Mouse (Mus musculus) megakaryocyte-erythroid progenitor cell, adult 5 weeks (primary cell): ENCODE results near the gene Mrpl30. TPM values are rescaled to one million over a fixed set of nuclear protein-coding genes. Genes with fewer than 3 reads are reported as not detected.

Experiments used
- polyA plus RNA-seq: library from polyadenylated mRNA; stranded (reverse); fragments of >175 nt; gene quantifications from 2 replicates; pipeline ENCODE4 v1.2.3, GENCODE M21; 2012

Mrpl30 gene
- 29.5 and 31.9 TPM in 2 replicates for polyA plus RNA-seq

DNA sequence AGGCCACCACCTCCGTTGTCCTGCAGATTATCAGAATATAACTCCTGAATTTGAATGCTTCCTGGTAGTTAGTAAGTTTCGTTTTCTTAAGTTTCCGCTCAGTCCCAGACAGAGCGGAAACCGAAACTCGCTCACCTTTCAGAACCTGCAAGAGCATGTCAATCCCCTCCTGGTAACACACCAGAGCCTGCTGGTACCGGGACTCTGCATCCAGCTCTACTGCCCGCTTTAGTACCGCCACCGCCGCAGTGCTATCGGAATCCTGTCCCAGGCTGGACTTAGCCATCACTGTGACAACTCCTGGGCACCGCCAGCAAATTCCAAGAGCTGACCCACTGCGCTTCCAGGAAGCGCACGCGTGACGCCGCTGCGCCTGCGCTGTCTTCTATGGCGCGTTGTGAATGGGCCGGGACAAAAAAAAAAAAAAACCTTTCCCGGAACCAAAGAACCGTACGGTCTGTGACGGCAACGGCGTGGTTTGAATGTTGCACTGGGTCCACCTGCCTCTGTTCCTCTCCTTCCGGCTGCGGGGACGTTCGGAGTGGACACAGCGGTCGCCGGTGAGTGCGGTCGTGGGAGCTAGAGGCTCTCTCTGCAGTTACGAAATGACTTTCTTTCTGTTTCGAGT, at the start of gene Mrpl30, which contains the start of gene Mitd1:
TSS of gene Mrpl30 (plus strand) at position 453 of the 628 bp plus-strand sequence.
TSS of gene Mitd1 (minus strand) at position 387 of the 628 bp plus-strand sequence.

DNA sequence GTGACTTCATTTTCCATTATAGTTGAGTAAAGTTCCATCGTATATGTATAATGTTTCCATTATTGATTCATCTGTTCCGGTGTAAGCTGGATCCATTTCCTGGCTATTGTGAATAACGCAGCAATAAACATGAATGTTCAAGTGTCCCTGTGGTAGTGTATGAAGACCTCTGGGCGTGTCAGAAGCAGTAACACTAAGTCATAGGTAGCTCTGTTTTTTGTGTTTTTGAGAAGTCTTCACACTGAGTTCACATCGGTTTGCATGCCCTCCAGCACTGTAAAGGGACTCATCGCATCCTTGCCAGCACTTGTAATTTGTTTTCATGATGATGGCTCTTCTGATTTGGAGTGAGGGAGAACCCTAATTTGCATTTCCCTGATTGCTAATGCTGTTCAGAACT, 24.0 kb upstream of the Mrpl30 start, which contains the start of gene Tsga10:
TSS of gene Tsga10 (minus strand) at position 144 of the 400 bp plus-strand sequence.

DNA sequence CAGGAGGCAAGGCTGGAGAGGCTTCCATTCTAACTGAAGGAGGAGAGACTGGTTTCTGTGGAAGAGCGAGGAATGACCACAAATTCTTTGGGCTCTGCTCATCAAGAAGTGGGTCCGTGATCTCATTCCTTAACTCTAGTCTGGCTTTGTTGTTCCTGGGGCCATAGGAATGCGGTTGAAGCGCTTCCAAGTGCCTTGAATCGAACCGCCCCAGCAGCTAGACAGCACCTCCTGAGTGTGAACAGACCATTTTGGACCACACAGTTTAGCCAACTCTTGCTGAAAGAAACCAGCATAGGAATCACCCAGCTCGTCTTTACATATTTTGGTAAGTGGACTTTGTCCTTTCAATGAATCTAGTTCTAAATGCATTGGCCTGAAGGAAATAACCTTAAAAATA, 18.6 kb upstream of the Mrpl30 start, which contains the start of gene Lipt1:
TSS of gene Lipt1 (plus strand) at position 35 of the 400 bp plus-strand sequence.

DNA sequence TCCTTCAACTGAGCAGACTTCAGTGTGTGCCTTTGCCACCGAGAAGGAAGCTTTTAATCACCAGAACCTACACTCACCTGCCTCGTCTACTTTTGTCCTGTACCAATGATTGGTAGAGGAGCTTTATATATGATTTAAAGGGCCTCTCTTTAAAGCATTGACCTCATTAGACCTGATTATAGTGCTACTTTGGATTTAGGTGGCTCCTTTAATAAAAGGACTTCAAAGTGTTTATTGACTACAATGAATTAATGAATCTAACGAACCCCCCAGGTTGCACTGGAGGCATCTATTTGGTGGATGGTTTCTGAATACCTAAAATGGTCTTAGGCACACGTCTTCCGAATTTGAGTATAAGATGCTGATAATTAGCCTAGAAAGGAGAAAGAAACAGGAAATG, 26.1 kb downstream of the Mrpl30 start, which contains the start of gene Lyg2:
TSS of gene Lyg2 (minus strand) at position 101 of the 400 bp plus-strand sequence.

Other genes starting within 250 kb of the Mrpl30 start
- gene 2010300C02Rik, start 170.4 kb upstream of the Mrpl30 start, polyA plus RNA-seq = 0.74 and 0.94 TPM in 2 replicates
- gene Tsga10, start 24.0 kb upstream of the Mrpl30 start, polyA plus RNA-seq = 0.39 and 0.44 TPM in 2 replicates
- 0.32 and 0.48 TPM in 2 replicates for gene Lipt1, start 18.7 kb upstream of the Mrpl30 start, polyA plus RNA-seq
- gene Mitd1, start 66 bp upstream of the Mrpl30 start, polyA plus RNA-seq = 2.8 and 3.5 TPM in 2 replicates
- not detected in 2 replicates for gene Lyg2, start 26.0 kb downstream of the Mrpl30 start, polyA plus RNA-seq
- gene Lyg1, start 67.3 kb downstream of the Mrpl30 start, polyA plus RNA-seq = not detected in 2 replicates
- 2.7 and 2.9 TPM in 2 replicates for gene Txndc9, start 107.4 kb downstream of the Mrpl30 start, polyA plus RNA-seq
- gene Eif5b, start 107.5 kb downstream of the Mrpl30 start, polyA plus RNA-seq = 24.6 and 41.3 TPM in 2 replicates
- gene Rev1, start 239.3 kb downstream of the Mrpl30 start, polyA plus RNA-seq = 12.2 and 12.3 TPM in 2 replicates